Mouse (Mus musculus) neural tube, embryonic 11.5 days (tissue): Measurements from ENCODE around the gene Chn2. TPM values are rescaled to one million over a fixed set of nuclear protein-coding genes. Genes with fewer than 3 reads are reported as not detected.

Experiments
- ATAC-seq: fragments of 200-750 bp; cut with Nextera tagmentation; 2 replicates; pipeline ENCODE4 v1.8.0; 2017; ENCODE audit warnings: moderate number of reproducible peaks, mild to moderate bottlenecking, moderate TSS enrichment, moderate library complexity; ENCODE audit not compliant: insufficient read depth, low FRiP score, low TSS enrichment
- DNase-seq: peaks from one replicate; pipeline ENCODE4 v3.0.0-alpha.2; 2015; ENCODE audit warnings: low spot score
- H3K27ac ChIP-seq: fragments of 300-500 bp; sonication (generic); 2 replicates; pipeline ENCODE4 v1.5.1; 2014; ENCODE audit warnings: low read depth, mild to moderate bottlenecking, low read length
- H3K27me3 ChIP-seq: fragments of 300-500 bp; sonication (generic); 2 replicates; pipeline ENCODE4 v1.6.1; 2014; ENCODE audit warnings: mild to moderate bottlenecking, low read length, mixed read lengths; ENCODE audit not compliant: control insufficient read depth, insufficient read depth
- H3K36me3 ChIP-seq: fragments of 300-500 bp; sonication (generic); 2 replicates; pipeline ENCODE4 v1.6.1; 2014; ENCODE audit warnings: mild to moderate bottlenecking, low read length, moderate library complexity, mixed read lengths; ENCODE audit not compliant: control insufficient read depth, insufficient read depth
- H3K4me1 ChIP-seq: fragments of 300-500 bp; sonication (generic); 2 replicates; pipeline ENCODE4 v1.6.1; 2014; ENCODE audit warnings: low read length, mixed read lengths; ENCODE audit not compliant: control insufficient read depth, insufficient read depth
- H3K4me2 ChIP-seq: fragments of 300-500 bp; sonication (generic); 2 replicates; pipeline ENCODE4 v1.6.1; 2014; ENCODE audit warnings: low read depth, mild to moderate bottlenecking, moderate library complexity
- H3K4me3 ChIP-seq: fragments of 300-500 bp; sonication (generic); 2 replicates; pipeline ENCODE4 v1.5.1; 2014; ENCODE audit warnings: low read depth, low read length
- H3K9ac ChIP-seq: fragments of 300-500 bp; sonication (generic); 2 replicates; pipeline ENCODE4 v1.6.1; 2014; ENCODE audit warnings: mild to moderate bottlenecking, low read length
- H3K9me3 ChIP-seq: fragments of 300-500 bp; sonication (generic); 2 replicates; pipeline ENCODE4 v1.6.1; 2016; ENCODE audit warnings: low read length; ENCODE audit not compliant: control insufficient read depth
- WGBS: fragments of 180-500 bp; shearing (Covaris S2); extraction: QIAGEN DNeasy Blood & Tissue Kit; methylation state at CpG from one replicate; pipeline ENCODE4 v1.1.7; 2014; 5-methylcytosine and 5-hydroxymethylcytosine counted together
- polyA plus RNA-seq: library from polyadenylated mRNA; unstranded; fragments of >200 nt; fragmentation: Nextera tagmentation; extraction: Ambion mirVana; gene quantifications from 2 replicates; pipeline ENCODE4 v1.2.1, GENCODE M21; 2014

Gene Chn2
- polyA plus RNA-seq, 1 experiment from 2014 or later, result 24.2 TPM

- 90% methylated on average over 6 of the region's 6 CpGs for WGBS
- no peak overlapping the region for H3K27ac ChIP-seq
- H3K4me1 ChIP-seq, result no peaks in the 10 kb centered on the region
- H3K9ac ChIP-seq, result no peak overlapping the region
- no peaks in the 10 kb centered on the region for H3K27me3 ChIP-seq
- H3K36me3 ChIP-seq, result no peaks in the 10 kb centered on the region
- no peaks in the 10 kb centered on the region for H3K9me3 ChIP-seq
- H3K4me3 ChIP-seq, result no peak overlapping the region
- ATAC-seq (no peak), DNase-seq (no peak)
- no peak overlapping the region for H3K4me2 ChIP-seq
Observed at GRCm38 (mm10) chr6:54048768-54049167, 9.4 kb downstream of the Chn2 start.

- no peak for DNase-seq
- Histone ChIP-seq H3K9ac (no peak overlapping the region), H3K36me3 (no peaks in the 10 kb centered on the region), H3K4me2 (no peak overlapping the region), H3K4me3 (no peak overlapping the region), H3K27ac (no peak overlapping the region), H3K4me1 (no peaks in the 10 kb centered on the region), H3K27me3 (no peaks in the 10 kb centered on the region), H3K9me3 (no peaks in the 10 kb centered on the region)
- ATAC-seq, result no peak
- 57% methylated on average over 7 of the region's 7 CpGs for WGBS
Observed at GRCm38 (mm10) chr6:54051173-54051572, 11.8 kb downstream of the Chn2 start.

GRCm38 (mm10) chr6:54052124-54052523 lies 12.8 kb downstream of the Chn2 start:
- H3K36me3 ChIP-seq, result no peaks in the 10 kb centered on the region
- H3K9me3 ChIP-seq, result no peaks in the 10 kb centered on the region
- no peaks in the 10 kb centered on the region for H3K4me1 ChIP-seq
- no peak overlapping the region for H3K27ac ChIP-seq
- no peak overlapping the region for H3K9ac ChIP-seq
- DNase-seq, result no peak
- H3K4me2 ChIP-seq, result no peak overlapping the region
- WGBS, result 94% methylated on average over 7 of the region's 7 CpGs
- no peaks in the 10 kb centered on the region for H3K27me3 ChIP-seq
- H3K4me3 ChIP-seq, result no peak overlapping the region
- no peak for ATAC-seq

GRCm38 (mm10) chr6:54052666-54053065 lies 13.3 kb downstream of the Chn2 start:
- DNase-seq, result no peak
- ATAC-seq, result no peak
- 79% methylated on average over 1 of the region's 1 CpGs for WGBS

GRCm38 (mm10) chr6:54053316-54053715 lies 14.0 kb downstream of the Chn2 start:
- no peak for ATAC-seq

More at GRCm38 (mm10) chr6:54052666-54053065, 13.3 kb downstream of the Chn2 start:
- Histone ChIP-seq H3K9ac (no peak overlapping the region), H3K36me3 (no peaks in the 10 kb centered on the region), H3K9me3 (no peaks in the 10 kb centered on the region), H3K4me3 (no peak overlapping the region), H3K4me2 (no peak overlapping the region), H3K27me3 (no peaks in the 10 kb centered on the region), H3K27ac (no peak overlapping the region), H3K4me1 (no peaks in the 10 kb centered on the region)

GRCm38 (mm10) chr6:54055387-54055786 lies 16.0 kb downstream of the Chn2 start:
- 69% methylated on average over 5 of the region's 5 CpGs for WGBS
- Histone ChIP-seq H3K4me3 (no peak overlapping the region), H3K4me1 (no peaks in the 10 kb centered on the region), H3K36me3 (no peaks in the 10 kb centered on the region), H3K4me2 (no peak overlapping the region), H3K27ac (no peak overlapping the region), H3K9me3 (no peaks in the 10 kb centered on the region), H3K27me3 (no peaks in the 10 kb centered on the region), H3K9ac (no peak overlapping the region)
- DNase-seq (no peak), ATAC-seq (no peak)

More at GRCm38 (mm10) chr6:54053316-54053715, 14.0 kb downstream of the Chn2 start:
- Histone ChIP-seq H3K9ac (no peak overlapping the region), H3K4me2 (no peak overlapping the region), H3K9me3 (no peaks in the 10 kb centered on the region), H3K36me3 (no peaks in the 10 kb centered on the region), H3K27ac (no peak overlapping the region), H3K4me3 (no peak overlapping the region), H3K27me3 (no peaks in the 10 kb centered on the region), H3K4me1 (no peaks in the 10 kb centered on the region)
- WGBS, result 86% methylated on average over 3 of the region's 3 CpGs
- DNase-seq, result no peak

- Histone ChIP-seq H3K4me3 (no peak overlapping the region), H3K9me3 (no peaks in the 10 kb centered on the region), H3K27me3 (no peaks in the 10 kb centered on the region), H3K4me2 (no peak overlapping the region), H3K27ac (no peak overlapping the region), H3K9ac (no peak overlapping the region), H3K36me3 (no peaks in the 10 kb centered on the region), H3K4me1 (0 out of 2 replicates have a peak, but pooled peaks cover 4% of the 10 kb centered on the region)
- ATAC-seq (no peak), DNase-seq (no peak)
- 82% methylated on average over 18 of the region's 18 CpGs for WGBS
Observed at GRCm38 (mm10) chr6:54056548-54057532, 17.5 kb downstream of the Chn2 start.

GRCm38 (mm10) chr6:54057661-54058060 lies 18.3 kb downstream of the Chn2 start:
- H3K4me3 ChIP-seq, result no peak overlapping the region
- DNase-seq (no peak), ATAC-seq (no peak)
- no peaks in the 10 kb centered on the region for H3K27me3 ChIP-seq
- 81% methylated on average over 10 of the region's 10 CpGs for WGBS
- no peaks in the 10 kb centered on the region for H3K9me3 ChIP-seq
- H3K27ac ChIP-seq, result no peak overlapping the region
- 0 out of 2 replicates have a peak, but pooled peaks cover 4% of the 10 kb centered on the region for H3K4me1 ChIP-seq
- no peak overlapping the region for H3K4me2 ChIP-seq
- H3K36me3 ChIP-seq, result no peaks in the 10 kb centered on the region
- H3K9ac ChIP-seq, result no peak overlapping the region

GRCm38 (mm10) chr6:54058837-54059236 lies 19.5 kb downstream of the Chn2 start:
- WGBS, result 75% methylated on average over 8 of the region's 8 CpGs

More at GRCm38 (mm10) chr6:54058837-54059236, 19.5 kb downstream of the Chn2 start:
- no peaks in the 10 kb centered on the region for H3K36me3 ChIP-seq
- H3K9ac ChIP-seq, result no peak overlapping the region
- no peaks in the 10 kb centered on the region for H3K27me3 ChIP-seq
- 0 out of 2 replicates have a peak, but pooled peaks cover 4% of the 10 kb centered on the region for H3K4me1 ChIP-seq
- no peak overlapping the region for H3K4me2 ChIP-seq
- no peak for ATAC-seq
- DNase-seq, result no peak
- H3K27ac ChIP-seq, result no peak overlapping the region
- H3K9me3 ChIP-seq, result no peaks in the 10 kb centered on the region
- H3K4me3 ChIP-seq, result no peak overlapping the region
